Mouse (Mus musculus): Measurements from ENCODE around the gene Pigo.
A peak's percentile ranks its signal among the peaks of the same experiment; 100 is the strongest.

Gene Pigo

DNA sequence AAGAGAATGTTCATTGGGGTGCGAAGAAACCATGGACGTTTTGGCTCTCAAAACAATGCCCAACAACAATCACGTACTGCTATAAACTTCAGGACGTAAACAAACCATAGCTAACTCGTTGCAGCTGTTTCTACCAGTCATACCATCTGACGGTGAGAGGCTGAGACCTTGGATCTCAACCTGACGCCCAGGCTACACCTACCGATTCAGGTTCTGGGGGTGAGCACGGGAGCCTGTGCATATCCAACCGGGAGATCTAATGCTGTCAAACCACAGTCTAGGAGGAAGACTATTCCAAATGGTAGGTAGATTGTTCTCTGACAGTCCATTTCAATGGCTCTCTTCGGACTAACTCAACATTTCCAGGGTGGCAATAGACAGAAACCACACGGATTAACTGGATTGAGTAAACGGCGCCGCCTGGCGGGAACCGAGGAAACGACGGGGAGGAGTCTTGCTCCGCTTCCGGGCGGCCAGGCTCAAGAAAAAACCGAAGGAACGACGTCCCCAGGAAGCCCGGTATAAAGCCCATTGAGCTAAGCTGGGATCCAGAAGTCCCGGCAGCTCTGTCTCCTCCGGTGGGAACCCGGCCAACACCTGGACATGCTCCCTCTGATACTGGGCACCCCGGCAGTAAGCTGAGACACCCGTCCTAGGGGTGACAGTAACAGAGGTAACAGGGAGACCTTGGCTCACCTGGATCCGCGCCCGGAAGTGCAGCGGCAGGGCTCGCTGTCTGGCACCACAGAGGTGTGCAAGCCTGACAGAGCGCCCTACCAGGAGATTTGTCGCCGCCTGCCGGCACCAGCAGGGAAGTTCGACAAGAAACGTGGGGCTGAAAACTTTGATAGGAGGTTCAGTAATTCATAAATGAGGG, at the start of gene Pigo:
TSS of gene Pigo (minus strand) at position 736 of the 877 bp plus-strand sequence.
- DNase-seq: peak; percentile 92 to 93

DNA sequence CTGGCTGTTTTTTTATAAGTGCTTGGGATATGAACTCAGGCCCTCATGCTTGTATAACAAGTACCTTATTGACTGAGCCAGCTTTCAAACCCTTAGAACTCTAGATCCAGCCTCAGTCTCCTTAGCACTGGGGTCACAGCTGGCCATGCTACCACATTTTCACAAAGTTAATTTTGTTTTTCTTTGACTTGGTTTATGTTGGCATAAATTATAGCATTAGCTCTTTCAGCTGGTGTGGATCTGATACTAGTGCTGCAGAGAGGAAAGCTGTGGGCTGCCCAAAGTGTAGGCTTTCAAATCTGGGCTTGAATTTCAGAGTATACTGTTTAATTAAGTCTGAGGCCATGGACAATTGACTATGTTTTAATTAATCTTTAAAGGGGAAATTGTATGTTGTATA, 49.3 kb upstream of the Pigo start:
- no peak for DNase-seq

- DNase-seq: no peak
Observed at GRCm38 (mm10) chr4:43065471-43065870, 39.9 kb upstream of the Pigo start.

- no peak for DNase-seq
Observed at GRCm38 (mm10) chr4:43060286-43060685, 34.7 kb upstream of the Pigo start.

DNA sequence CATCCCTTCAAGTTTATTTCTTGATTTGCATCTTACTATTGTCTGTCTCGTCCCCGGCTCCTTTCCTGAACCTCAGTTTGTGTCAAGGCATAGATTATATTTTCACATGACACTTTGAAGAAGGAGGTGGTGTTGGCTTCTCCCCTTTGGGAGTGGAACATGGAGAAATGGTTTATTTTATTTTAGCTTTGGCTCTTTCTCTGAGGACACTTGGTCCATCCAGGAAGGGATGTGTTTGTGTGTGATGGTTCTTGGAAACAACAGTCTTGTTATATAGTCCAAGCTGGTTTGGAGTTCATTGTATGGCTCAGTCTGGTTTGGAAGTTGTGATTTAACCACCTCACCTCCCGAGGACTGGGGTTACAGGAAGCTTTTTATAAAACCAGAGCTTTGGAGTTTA, 34.1 kb upstream of the Pigo start:
- DNase-seq: no peak

DNA sequence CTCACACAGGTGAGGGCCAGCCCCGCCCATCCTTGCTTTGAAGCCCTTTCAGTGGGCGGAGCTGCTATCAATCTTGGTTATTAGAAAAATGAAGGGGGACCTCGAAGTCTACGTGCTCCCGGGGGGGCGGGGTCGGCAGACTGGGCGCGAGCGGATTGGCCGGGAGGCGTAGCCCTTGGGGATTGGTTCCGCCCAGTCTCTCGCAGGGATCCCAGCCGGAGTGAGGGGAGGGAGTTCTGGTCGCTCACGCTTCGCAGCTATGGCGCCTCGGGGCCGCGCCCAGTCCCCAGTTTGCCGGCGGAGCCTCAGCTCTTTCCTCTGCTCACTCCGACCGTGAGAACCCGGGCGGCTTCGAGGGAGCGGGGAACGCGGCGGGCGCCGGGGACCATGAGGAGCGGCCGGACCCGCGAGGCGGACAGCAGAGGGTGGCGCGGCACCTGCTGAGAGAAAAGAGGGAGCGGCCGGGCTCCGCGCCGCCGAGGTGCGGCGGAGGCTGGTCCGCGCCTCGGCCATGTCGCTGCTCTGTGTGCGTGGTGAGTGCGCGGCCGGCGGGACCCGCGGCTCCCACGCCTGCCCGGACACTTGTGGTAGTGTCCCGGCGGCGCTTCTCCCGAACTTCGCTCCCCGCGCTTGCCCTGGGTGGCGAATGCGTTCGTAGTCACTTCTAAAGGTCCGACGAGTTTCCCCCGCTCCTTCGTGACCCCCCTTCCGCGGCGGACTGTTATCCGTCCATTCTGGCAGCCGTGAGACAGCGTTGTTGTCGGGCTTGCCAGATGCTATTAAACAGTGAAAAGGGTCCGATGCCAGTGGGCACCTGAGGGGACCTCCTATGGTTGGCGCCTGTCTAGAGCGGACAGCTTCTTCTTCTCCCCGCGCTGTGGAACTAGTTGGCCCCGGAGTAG, 33.4 kb upstream of the Pigo start, which contains the start of gene Unc13b:
TSS of gene Unc13b (plus strand) at position 201 of the 902 bp plus-strand sequence.
- peak; percentile 82 to 84 for DNase-seq

DNA sequence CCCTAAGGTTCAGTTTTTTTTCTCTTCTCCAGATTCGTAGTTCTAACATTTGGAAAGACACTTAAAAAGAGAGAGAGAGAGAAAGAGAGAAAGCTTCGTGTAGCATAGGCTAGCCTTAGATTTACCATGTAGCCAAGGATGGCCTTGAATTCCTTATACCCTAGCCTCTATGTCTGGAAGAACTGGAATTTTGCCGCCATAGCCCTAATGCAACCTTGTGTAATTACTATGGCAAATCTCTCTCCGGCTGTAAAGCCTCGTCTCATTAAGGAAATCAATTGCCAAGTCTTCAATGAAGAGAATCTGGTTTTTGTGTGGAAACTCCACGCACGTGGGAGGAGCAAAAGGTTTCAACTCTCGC, 32.8 kb upstream of the Pigo start:
- DNase-seq: no peak

DNA sequence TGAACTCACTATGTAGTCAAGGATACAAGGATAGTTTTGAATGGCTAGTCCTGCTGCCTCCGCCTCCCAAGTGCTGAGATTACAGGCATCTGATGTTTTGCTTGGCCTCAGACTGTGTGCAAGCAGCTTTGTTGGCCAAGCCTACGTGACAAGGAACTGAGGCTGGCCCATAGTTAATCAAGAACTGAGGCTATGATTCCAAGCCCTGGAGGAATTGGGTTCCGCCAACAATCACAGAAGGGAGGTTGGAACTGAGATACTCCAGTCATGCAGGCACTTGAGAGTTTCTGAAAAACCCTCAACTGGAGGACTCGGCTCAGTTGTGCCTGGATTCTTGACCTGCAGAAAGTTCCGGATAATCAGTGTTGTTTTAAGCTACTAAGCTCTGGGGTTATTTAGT, 32.0 kb upstream of the Pigo start:
- no peak for DNase-seq

DNA sequence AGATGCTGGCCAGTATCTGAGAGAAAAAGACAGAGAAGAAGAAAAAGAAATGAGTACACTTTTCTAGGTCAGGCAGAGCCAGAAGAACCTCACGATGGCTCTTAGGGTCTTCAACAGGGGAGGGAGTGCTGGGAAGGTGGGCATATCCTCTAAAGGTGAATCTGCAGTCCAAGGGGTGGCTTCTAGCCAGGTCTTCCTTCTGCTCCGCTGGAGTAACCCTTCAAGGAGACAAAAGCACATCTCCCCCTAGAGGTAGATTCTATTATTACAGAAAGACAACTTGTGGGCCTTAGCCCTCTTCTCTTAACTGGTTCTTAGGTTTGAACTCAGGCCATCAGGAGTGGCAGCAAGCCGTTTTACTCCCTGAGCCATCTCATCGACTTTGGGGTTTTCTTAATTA, 27.0 kb upstream of the Pigo start:
- peak; percentile 47 to 48 for DNase-seq

DNA sequence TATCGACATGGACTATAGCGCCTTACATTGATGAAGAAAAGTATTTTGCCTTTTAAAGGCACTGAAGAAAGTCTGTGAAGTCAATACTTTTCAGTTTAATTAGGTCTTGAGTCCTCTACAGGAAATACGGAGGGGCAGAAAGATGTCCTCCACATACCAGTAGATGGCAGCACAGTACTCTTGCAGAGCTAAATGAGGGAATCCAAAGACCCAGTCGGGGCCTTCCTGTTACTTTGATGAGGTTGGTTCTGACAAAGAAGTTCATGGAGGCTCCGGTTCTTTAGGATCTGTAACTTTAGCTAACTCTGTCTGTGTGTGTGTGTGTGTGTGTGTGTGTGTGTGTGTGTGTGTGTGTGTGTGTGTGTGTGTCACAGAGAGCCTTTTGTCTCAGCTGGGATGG, 21.6 kb upstream of the Pigo start:
- peak; percentile 76 to 81 for DNase-seq

DNA sequence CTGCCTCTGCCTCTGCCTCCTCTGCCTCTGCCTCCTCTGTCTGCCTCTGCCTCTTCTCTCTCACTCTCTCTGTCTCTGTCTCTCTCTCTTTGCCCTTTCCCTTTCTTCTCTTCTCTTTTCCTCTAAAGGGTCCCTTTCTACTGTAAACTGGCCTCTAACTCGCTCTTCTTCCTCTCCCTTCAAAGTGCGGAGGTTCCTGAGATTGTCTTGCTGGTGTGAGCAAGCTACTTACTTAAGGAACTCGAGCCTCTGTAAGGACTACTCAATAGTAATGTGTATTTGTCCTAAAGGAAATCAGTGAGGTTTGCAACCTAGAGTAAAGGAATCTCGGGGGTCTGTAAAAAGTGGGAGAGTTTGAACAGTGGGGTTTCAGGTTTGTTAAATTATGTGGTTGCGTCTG, 21.0 kb upstream of the Pigo start:
- no peak for DNase-seq

DNA sequence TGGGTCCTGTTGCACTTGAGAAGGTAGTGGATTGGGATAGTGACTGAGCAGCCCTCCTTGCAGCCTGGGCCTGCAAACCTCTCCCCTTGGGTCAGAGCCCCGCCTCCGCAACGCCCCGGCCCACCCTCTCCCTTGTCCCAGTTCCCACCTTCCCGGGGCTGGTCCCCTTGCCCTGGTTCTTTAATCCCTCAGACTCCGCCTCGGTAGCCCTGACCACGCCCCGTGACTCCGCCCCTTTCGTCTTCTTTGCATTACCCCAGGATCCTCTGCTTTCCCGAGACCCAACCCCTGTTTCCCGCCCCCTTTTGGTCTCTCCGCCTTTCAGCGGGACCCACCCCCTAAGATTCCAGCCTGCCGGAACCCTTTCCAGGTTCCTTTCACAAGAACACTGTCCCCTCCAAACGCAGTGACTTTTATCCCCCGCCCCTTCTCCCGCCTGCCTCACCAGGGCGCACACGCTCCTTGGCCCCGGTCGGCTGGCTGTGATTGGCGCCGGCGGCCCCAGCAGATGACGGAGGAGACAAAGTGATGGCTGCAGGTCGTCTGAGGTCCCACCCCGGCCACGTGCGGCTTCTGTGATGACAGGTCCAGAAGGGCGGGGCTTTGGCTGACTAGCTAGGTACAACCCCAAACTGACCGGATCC, 20.2 kb upstream of the Pigo start, which contains the start of gene Fam214b:
TSS of gene Fam214b (minus strand) at position 562 of the 644 bp plus-strand sequence.
- DNase-seq: peak; percentile 98

DNA sequence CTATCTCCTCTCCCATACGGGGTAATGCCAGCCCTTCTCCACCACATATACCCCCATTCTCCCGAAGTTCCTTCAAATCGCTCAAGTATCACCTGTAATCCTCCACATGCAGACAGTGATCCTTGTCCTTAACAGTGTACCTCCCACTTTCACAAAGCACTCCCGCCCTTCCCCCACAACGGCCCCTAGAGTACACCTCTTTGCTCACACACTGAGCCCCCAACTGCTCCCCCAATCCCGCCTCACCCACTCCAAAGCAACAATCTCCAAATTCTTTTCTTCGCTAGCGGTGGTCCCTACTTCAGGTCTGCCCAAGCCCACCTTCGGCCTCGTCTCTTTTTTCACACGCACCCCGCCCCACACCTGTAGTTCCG, 19.7 kb upstream of the Pigo start:
- no peak for DNase-seq

GRCm38 (mm10) chr4:43044673-43045072, 19.1 kb upstream of the Pigo start:
- peak; percentile 31 to 43 for DNase-seq

DNA sequence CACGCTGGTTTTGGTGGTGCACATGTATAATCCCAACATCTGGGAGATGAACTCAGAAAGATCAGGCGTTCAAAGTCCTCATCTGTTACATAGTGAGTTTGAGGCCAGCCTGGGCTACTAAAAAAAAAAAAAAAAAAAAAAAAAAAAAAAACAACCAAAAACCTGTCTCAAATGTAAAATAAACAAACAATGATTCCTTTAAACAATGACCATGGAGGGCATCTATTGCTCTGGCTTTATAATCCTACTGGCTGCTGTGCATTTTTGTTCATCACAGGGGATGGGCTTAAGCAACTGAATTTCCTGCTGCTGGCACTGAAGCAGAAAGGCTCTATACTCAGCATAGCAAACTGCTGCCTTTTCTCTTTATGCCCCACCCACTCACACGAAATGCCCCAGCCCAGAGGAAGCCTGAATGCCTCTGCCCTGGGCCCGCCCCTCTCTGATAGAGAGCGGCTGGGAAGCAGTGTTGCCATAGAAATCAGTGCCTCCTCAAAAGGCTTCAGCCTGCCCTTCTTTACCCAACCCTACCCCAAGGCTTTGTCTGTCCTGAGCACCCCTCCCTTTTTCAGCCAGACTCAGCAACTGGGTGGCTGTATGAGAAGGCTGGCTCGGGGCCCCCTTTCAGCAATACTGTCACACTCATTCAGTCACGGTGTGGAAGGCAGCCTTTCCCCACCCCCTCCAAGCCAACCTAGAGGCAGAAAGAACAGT, 18.2 kb upstream of the Pigo start:
- peak; percentile 84 to 86 for DNase-seq

GRCm38 (mm10) chr4:43040881-43041547, 15.4 kb upstream of the Pigo start:
- no peak for DNase-seq

DNA sequence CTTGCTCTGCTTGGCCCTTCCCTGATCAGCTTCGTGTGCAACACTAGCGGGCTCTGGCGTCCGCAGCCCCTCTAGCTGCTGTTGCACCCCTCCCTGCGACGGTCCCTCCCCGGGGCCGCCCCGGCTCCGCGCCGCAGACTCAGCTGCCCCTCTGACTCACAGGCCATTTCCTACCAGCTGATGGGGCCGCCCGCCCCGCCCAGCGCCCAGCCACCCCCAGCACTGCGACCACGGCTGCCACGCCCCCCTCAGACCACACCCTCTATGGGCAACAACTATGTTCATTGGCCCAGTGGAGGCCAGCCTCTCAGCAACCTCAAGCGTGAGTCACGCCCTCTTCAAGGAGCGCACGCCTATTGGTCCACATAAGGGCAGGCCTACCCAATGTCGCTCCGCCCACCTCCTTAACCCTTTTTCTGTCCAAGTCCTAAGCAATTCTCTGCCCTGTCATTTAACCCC, 14.5 kb upstream of the Pigo start:
- peak; percentile 98 for DNase-seq

GRCm38 (mm10) chr4:43039609-43040008, 14.0 kb upstream of the Pigo start:
- no peak for DNase-seq

GRCm38 (mm10) chr4:43038567-43039495, 13.2 kb upstream of the Pigo start:
- no peak for DNase-seq

- no peak for DNase-seq
Observed at GRCm38 (mm10) chr4:43037860-43038566, 12.4 kb upstream of the Pigo start.
